In the genomic region with DNA sequence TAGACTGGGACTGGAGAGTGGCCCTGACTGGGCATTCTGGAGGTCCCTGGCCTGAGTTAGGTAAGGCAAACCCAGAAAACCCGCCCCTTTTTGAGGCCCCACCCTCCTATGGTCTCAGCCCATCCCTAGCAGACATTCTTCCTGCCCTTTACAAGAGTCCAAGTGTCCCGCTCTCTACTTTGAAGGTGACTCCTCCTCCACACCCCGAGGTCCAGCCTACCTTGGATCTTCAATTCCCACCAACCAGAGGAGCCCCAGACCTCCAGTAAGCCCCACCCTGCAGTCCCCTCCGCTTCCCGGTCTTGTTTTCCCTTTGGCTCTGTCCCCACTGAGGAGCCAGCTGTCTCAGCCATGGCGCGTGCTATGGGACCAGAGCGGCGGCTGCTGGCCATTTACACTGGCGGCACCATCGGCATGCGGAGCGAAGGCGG, we compare ENCODE assay signal across 8 mouse cellular contexts. TPM values are rescaled to one million over a fixed set of nuclear protein-coding genes. Genes with fewer than 3 reads are reported as not detected.
DNase-seq lines count a peak whose midpoint lies in the region; ATAC-seq and TF ChIP-seq lines count a peak whose summit lies in the region.

A gene (plus strand): TSS at position 139 of the 431 bp plus-strand sequence.

- peak within 1 kb of the TSS; percentile 32 for H3K4me2 ChIP-seq in hindbrain, embryonic 12.5 days (replicated peaks)
- H3K4me2 ChIP-seq in limb, embryonic 14.5 days (replicated peaks; ENCODE audit: low read depth, low read length, severe bottlenecking), result peak within 1 kb of the TSS; percentile 48
- H3K4me2 ChIP-seq in stomach, postnatal 0 days (replicated peaks; ENCODE audit: low read depth), result peak within 1 kb of the TSS; percentile 20; the same call in 1 of the 2 replicates

- H3K4me1 ChIP-seq in hindbrain, embryonic 12.5 days, result peaks cover 5% of the 10 kb centered on the region
- H3K4me1 ChIP-seq in limb, embryonic 14.5 days (ENCODE audit: control insufficient read depth, insufficient read depth, low read length), result peaks cover 7% of the 10 kb centered on the region
- no peaks in the 10 kb centered on the region for H3K4me1 ChIP-seq in stomach, postnatal 0 days (replicated peaks; ENCODE audit: control insufficient read depth, insufficient read depth)

- H3K4me3 ChIP-seq in hindbrain, embryonic 12.5 days, result no peak within 1 kb of the TSS
- peak within 1 kb of the TSS; percentile 19 for H3K4me3 ChIP-seq in limb, embryonic 14.5 days (replicated peaks; ENCODE audit: low read length)
- H3K4me3 ChIP-seq in stomach, postnatal 0 days (ENCODE audit: low read depth, low read length), result peak within 1 kb of the TSS; percentile 1; the same call in 1 of the 2 replicates

- WGBS in hindbrain, embryonic 12.5 days, result 2% methylated on average over 14 of the region's 14 CpGs
- under 1% methylated on average over 14 of the region's 14 CpGs for WGBS in limb, embryonic 14.5 days
- 1% methylated on average over 14 of the region's 14 CpGs for WGBS in stomach, postnatal 0 days

- peaks cover 30% of the 10 kb centered on the region for H3K27me3 ChIP-seq in hindbrain, embryonic 12.5 days
- no peaks in the 10 kb centered on the region for H3K27me3 ChIP-seq in limb, embryonic 14.5 days (ENCODE audit: control insufficient read depth, insufficient read depth, low read length)
- no peaks in the 10 kb centered on the region for H3K27me3 ChIP-seq in stomach, postnatal 0 days (ENCODE audit: control insufficient read depth, insufficient read depth, low read length)

- intact Hi-C loops in gastrocnemius, postnatal 36 days (cut with DNase I), result no loop called here

- H3K36me3 ChIP-seq in hindbrain, embryonic 12.5 days, result no peaks in the 10 kb centered on the region
- H3K36me3 ChIP-seq in limb, embryonic 14.5 days (ENCODE audit: control insufficient read depth, insufficient read depth, low read length), result no peaks in the 10 kb centered on the region
- H3K36me3 ChIP-seq in stomach, postnatal 0 days (ENCODE audit: control insufficient read depth, insufficient read depth, low read length), result no peaks in the 10 kb centered on the region

- DNase-seq in MN1 (ENCODE audit: low spot score), result peak; percentile 51
- DNase-seq in embryo, embryonic 10 days (ENCODE audit: low spot score), result peak; percentile 71
- DNase-seq in limb, embryonic 14.5 days (ENCODE audit: low spot score), result no peak
- DNase-seq in stomach, postnatal 0 days (ENCODE audit: low spot score), result no peak
- no peak for DNase-seq in right cerebral cortex, postnatal 10 days (ENCODE audit: low spot score in 2 of 2)
- DNase-seq in gastrocnemius, postnatal 36 days, result no peak
- DNase-seq in testis, postnatal 10 days (ENCODE audit: low spot score), result no peak

- no peaks in the 10 kb centered on the region for H3K9me3 ChIP-seq in hindbrain, embryonic 12.5 days (replicated peaks)
- no peaks in the 10 kb centered on the region for H3K9me3 ChIP-seq in limb, embryonic 14.5 days (ENCODE audit: control insufficient read depth, low read length)
- no peaks in the 10 kb centered on the region for H3K9me3 ChIP-seq in stomach, postnatal 0 days (ENCODE audit: control insufficient read depth, low read length)

- TF ChIP-seq EP300 in stomach, postnatal 0 days (optimal IDR thresholded peaks at IDR 0.05), result no peak

- H3K9ac ChIP-seq in hindbrain, embryonic 12.5 days, result no peak within 1 kb of the TSS
- peak within 1 kb of the TSS; percentile 41; the same call in 1 of the 2 replicates for H3K9ac ChIP-seq in limb, embryonic 14.5 days (ENCODE audit: low read depth, low read length, severe bottlenecking)
- no peak within 1 kb of the TSS for H3K9ac ChIP-seq in stomach, postnatal 0 days (ENCODE audit: low read length)

- H3K27ac ChIP-seq in hindbrain, embryonic 12.5 days, result no peak within 1 kb of the TSS
- H3K27ac ChIP-seq in limb, embryonic 14.5 days (replicated peaks; ENCODE audit: low read depth, low read length), result no peak within 1 kb of the TSS
- no peak within 1 kb of the TSS for H3K27ac ChIP-seq in stomach, postnatal 0 days (replicated peaks)

- no peak for TF ChIP-seq POLR2A in limb, embryonic 14.5 days (IDR thresholded peaks at IDR 0.05; ENCODE audit: borderline replicate concordance, extremely low read depth, insufficient read depth, insufficient read length)

- no peak for TF ChIP-seq CTCF in stomach, postnatal 0 days (IDR thresholded peaks at IDR 0.05; ENCODE audit: low read depth)

- no peak for ATAC-seq in hindbrain, embryonic 12.5 days (ENCODE audit: low FRiP score)
- ATAC-seq in limb, embryonic 14.5 days (ENCODE audit: low FRiP score, low read depth), result peak; percentile 73
- ATAC-seq in stomach, postnatal 0 days (ENCODE audit: low FRiP score, low TSS enrichment), result peak; percentile 56

RNA-seq across cellular contexts. Expression of the gene that starts here (rescaled TPM):
- polyA plus RNA-seq in hindbrain, embryonic 12.5 days (2016; fragmentation: Nextera tagmentation; extraction: Ambion mirVana), result 0.66 and 1.2 TPM in 2 replicates
- 4.7 and 6.1 TPM in 2 replicates for polyA plus RNA-seq in limb, embryonic 14.5 days (2012; rRNA removed)
- 2.1 and 2.5 TPM in 2 replicates for polyA plus RNA-seq in limb, embryonic 14.5 days (2014; fragmentation: Nextera tagmentation; extraction: Ambion mirVana)
- 6.0 and 6.9 TPM in 2 replicates for polyA plus RNA-seq in stomach, postnatal 0 days (2015; fragmentation: Nextera tagmentation; extraction: Ambion mirVana)
- total RNA-seq in gastrocnemius, postnatal 36 days (2021), result under 1 TPM in 1 of 2 experiments, not detected in 1; 0.20 TPM

Comparison
In these comparisons a context has a peak if more than half of its experiments do, and no peak if none do; other contexts are left out.
1. DNase-seq: peak in MN1 (single experiment) and embryo, embryonic 10 days (single experiment); none in limb, embryonic 14.5 days (single experiment), stomach, postnatal 0 days (single experiment), right cerebral cortex, postnatal 10 days (0 of 2), gastrocnemius, postnatal 36 days (0 of 2) and testis, postnatal 10 days (single experiment).
2. Peak in every context shown above with its lines, with median percentiles within 50 percentile points of each other: H3K4me2 ChIP-seq.